Mouse (Mus musculus): Measurements from ENCODE around the gene Spcs1. TPM values are rescaled to one million over a fixed set of nuclear protein-coding genes. Genes with fewer than 3 reads are reported as not detected.
A peak's percentile ranks its signal among the peaks of the same experiment; 100 is the strongest.

Spcs1 gene
- total RNA-seq, 2 experiments from 2014 or later = 149 to 170 TPM

DNA sequence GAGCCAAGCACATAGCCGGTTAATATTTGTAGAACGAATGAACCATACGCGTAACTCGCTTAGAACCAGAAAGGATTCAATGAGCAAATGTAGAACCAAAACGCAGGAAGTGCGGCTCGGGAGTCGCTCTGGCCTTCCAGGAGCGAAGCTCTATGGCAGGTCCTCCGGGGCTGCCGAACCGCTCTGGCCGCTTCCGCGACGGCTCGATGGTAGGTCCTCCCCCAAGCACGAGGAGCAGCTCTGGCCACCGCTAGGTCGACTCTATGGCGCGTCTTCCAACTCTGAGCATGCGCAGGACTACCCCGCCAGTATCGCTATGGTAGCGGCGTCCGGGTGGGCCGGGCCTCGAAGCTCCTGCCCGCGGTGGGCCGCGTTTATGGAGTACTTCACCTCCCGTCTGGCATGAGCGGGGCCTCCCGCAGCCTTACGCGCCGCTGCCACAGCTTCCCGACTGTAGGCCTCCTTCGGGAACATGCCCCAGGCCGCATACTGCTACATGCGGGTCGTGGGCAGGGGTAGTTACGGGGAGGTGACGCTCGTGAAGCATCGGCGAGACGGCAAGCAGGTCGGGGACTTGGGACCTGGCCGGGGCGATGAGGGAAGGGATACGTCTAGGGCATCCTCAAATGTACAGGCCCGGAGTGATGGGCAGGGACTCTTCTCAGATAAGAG, 50.2 kb downstream of the Spcs1 start, which contains the start of gene Nek4:
Gene Nek4 (plus strand): TSS at position 224 of the 672 bp plus-strand sequence.
- DNase-seq (ENCODE audit: low spot score in 2 of 2) = peak; percentile 97 to 99

DNA sequence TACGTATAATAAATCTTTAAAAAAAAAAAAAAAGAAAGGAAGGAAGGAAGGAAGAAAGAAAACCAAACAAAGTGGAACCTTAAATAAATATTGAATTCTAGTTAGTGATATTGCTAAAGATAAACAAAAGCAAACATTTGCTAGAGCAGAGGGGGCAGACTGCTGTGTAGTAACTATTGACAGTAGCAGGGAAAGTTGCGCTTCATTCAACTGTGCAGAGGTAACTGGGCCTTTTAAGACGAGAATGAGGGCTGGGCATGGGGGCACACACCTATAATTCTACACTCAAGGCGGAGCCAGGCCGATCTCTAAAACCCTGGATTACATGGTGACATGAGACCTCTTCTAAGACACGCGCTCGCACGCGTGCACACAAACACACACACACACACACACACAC, 51.5 kb downstream of the Spcs1 start:
- no peak for DNase-seq (ENCODE audit: low spot score in 2 of 2)

Other genes starting within 250 kb of the Spcs1 start
- 10 to 100 TPM; 18.5 to 20.6 TPM for gene Tmem110, start 176.1 kb downstream of the Spcs1 start, total RNA-seq (2021)
- gene Mustn1, start 122.5 kb downstream of the Spcs1 start, total RNA-seq (2021) = 1 to 10 TPM in 1 of 2 experiments, under 1 TPM in 1; 0.89 to 1.8 TPM
- gene Itih4, start 115.2 kb downstream of the Spcs1 start, total RNA-seq (2021) = under 1 TPM in 1 of 2 experiments, not detected in 1; 0.15 TPM
- 10 to 100 TPM; 25.6 to 31.0 TPM for gene Itih3, start 77.9 kb downstream of the Spcs1 start, total RNA-seq (2021)
- gene Itih1, start 58.4 kb downstream of the Spcs1 start, total RNA-seq (2021) = not detected
- 10 to 100 TPM; 18.2 to 20.4 TPM for gene Nek4, start 50.3 kb downstream of the Spcs1 start, total RNA-seq (2021)
- gene Glt8d1, start 272 bp downstream of the Spcs1 start, total RNA-seq (2021) = 10 to 100 TPM; 38.4 to 39.4 TPM
- 10 to 100 TPM; 52.0 to 56.4 TPM for gene Pbrm1, start 17.5 kb upstream of the Spcs1 start, total RNA-seq (2021)
- 10 to 100 TPM; 42.6 to 45.7 TPM for gene Gnl3, start 17.5 kb upstream of the Spcs1 start, total RNA-seq (2021)
- gene Smim4, start 127.3 kb upstream of the Spcs1 start, total RNA-seq (2021) = 10 to 100 TPM; 26.9 to 30.3 TPM
- gene Nt5dc2, start 129.4 kb upstream of the Spcs1 start, total RNA-seq (2021) = 10 to 100 TPM; 11.0 to 11.5 TPM
- 10 to 100 TPM; 15.6 to 16.2 TPM for gene Stab1, start 167.0 kb upstream of the Spcs1 start, total RNA-seq (2021)
- 1 to 10 TPM; 2.0 to 3.5 TPM for gene Tnnc1, start 206.6 kb upstream of the Spcs1 start, total RNA-seq (2021)
- 100 to 1,000 TPM; 434 to 437 TPM for gene Nisch, start 215.3 kb upstream of the Spcs1 start, total RNA-seq (2021)
- gene Sema3g, start 216.2 kb upstream of the Spcs1 start, total RNA-seq (2021) = 1 to 10 TPM; 5.2 to 5.7 TPM
- 1 to 10 TPM; 3.7 to 3.8 TPM for gene Phf7, start 249.6 kb upstream of the Spcs1 start, total RNA-seq (2021)
- gene Bap1, start 249.8 kb upstream of the Spcs1 start, total RNA-seq (2021) = 100 to 1,000 TPM; 137 to 140 TPM